Mouse (Mus musculus) heart, embryonic 15.5 days (tissue): ENCODE measurements around the gene Abtb1. TPM values are rescaled to one million over a fixed set of nuclear protein-coding genes. Genes with fewer than 3 reads are reported as not detected.

ENCODE experiments used
- ATAC-seq: fragments of 200-750 bp; cut with Nextera tagmentation; replicated peaks from 2 replicates; pipeline ENCODE4 v1.8.0; 2017; ENCODE audit warnings: low read depth, moderate TSS enrichment; ENCODE audit not compliant: insufficient number of reproducible peaks, insufficient read depth, low FRiP score
- H3K27ac ChIP-seq: fragments of 300-500 bp; sonication (generic); 2 replicates; pipeline ENCODE4 v1.5.1; 2015; ENCODE audit warnings: mild to moderate bottlenecking, inconsistent platforms
- H3K27me3 ChIP-seq: fragments of 300-500 bp; sonication (generic); 2 replicates; pipeline ENCODE4 v1.6.1; 2015; ENCODE audit warnings: inconsistent platforms
- H3K36me3 ChIP-seq: fragments of 300-500 bp; sonication (generic); 2 replicates; pipeline ENCODE4 v1.6.1; 2015; ENCODE audit warnings: mild to moderate bottlenecking, inconsistent platforms
- H3K4me1 ChIP-seq: fragments of 300-500 bp; sonication (generic); replicated peaks from 2 replicates; pipeline ENCODE4 v1.6.1; 2015; ENCODE audit warnings: inconsistent platforms
- H3K4me2 ChIP-seq: fragments of 300-500 bp; sonication (generic); 2 replicates; pipeline ENCODE4 v1.6.1; 2015; ENCODE audit warnings: inconsistent platforms, mild to moderate bottlenecking, moderate library complexity
- H3K4me3 ChIP-seq: fragments of 300-500 bp; sonication (generic); 2 replicates; pipeline ENCODE4 v1.5.1; 2015; ENCODE audit warnings: mild to moderate bottlenecking, inconsistent platforms
- H3K9ac ChIP-seq: fragments of 300-500 bp; sonication (generic); 2 replicates; pipeline ENCODE4 v1.6.1; 2015; ENCODE audit warnings: mild to moderate bottlenecking, inconsistent platforms
- H3K9me3 ChIP-seq: fragments of 300-500 bp; sonication (generic); replicated peaks from 2 replicates; pipeline ENCODE4 v1.6.1; 2016; ENCODE audit warnings: inconsistent platforms
- WGBS: fragments of 180-500 bp; shearing (Covaris S2); methylation state at CpG from one replicate; pipeline ENCODE4 v1.1.7; 2015; ENCODE audit warnings: mixed read lengths; 5-methylcytosine and 5-hydroxymethylcytosine counted together
- polyA plus RNA-seq: library from polyadenylated mRNA; unstranded; fragments of >200 nt; fragmentation: Nextera tagmentation; extraction: Ambion mirVana; gene quantifications from 2 replicates; pipeline ENCODE4 v1.2.1, GENCODE M21; 2015

Gene Abtb1
- polyA plus RNA-seq, 1 experiment from 2014 or later = 21.7 TPM

GRCm38 (mm10) chr6:88873965-88874867, 32.4 kb upstream of the Abtb1 start:
- Histone ChIP-seq H3K4me2 (peak overlapping the region; percentile 99), H3K9me3 (no peaks in the 10 kb centered on the region), H3K9ac (peak overlapping the region; percentile 83), H3K27ac (no peak overlapping the region), H3K27me3 (peaks cover 21% of the 10 kb centered on the region), H3K36me3 (no peaks in the 10 kb centered on the region), H3K4me3 (peak overlapping the region; percentile 83), H3K4me1 (peaks cover 18% of the 10 kb centered on the region)
- 4% methylated on average over 67 of the region's 74 CpGs for WGBS
- ATAC-seq = peak; percentile 44; the same call in 1 of the 2 replicates

- Histone ChIP-seq H3K27ac (no peak overlapping the region), H3K4me1 (peaks cover 18% of the 10 kb centered on the region), H3K9me3 (no peaks in the 10 kb centered on the region), H3K4me3 (no peak overlapping the region), H3K27me3 (peaks cover 21% of the 10 kb centered on the region), H3K9ac (no peak overlapping the region), H3K36me3 (no peaks in the 10 kb centered on the region), H3K4me2 (no peak overlapping the region)
- 36% methylated on average over 7 of the region's 7 CpGs for WGBS
- no peak for ATAC-seq
These were observed 31.0 kb upstream of the Abtb1 start for GRCm38 (mm10) chr6:88872811-88873210.

DNA sequence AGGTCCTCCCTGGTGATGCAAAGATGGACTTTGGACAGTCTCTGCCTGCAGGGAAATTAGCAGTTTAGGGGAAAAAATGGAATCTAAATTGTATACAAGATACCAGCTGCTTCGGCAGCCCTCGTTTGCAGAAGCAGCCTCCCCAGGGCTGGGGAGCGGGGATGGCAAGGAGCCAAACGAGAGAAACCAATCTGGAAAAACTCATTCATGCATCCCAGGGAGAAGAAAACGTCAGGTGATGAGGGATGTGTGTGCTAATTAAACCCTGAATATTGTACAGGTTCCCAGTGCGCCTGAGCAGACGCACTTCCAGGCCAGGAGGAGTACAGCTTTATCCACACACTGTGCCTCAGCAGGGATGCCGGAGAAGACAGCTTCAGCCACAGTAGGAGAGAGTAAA, 29.8 kb upstream of the Abtb1 start:
- H3K4me3 ChIP-seq = no peak overlapping the region
- no peak for ATAC-seq
- H3K9me3 ChIP-seq = no peaks in the 10 kb centered on the region
- no peak overlapping the region for H3K9ac ChIP-seq
- H3K4me1 ChIP-seq = peaks cover 18% of the 10 kb centered on the region
- no peak overlapping the region for H3K4me2 ChIP-seq
- H3K36me3 ChIP-seq = no peaks in the 10 kb centered on the region
- H3K27ac ChIP-seq = no peak overlapping the region
- 52% methylated on average over 8 of the region's 8 CpGs for WGBS
- H3K27me3 ChIP-seq = peaks cover 21% of the 10 kb centered on the region

DNA sequence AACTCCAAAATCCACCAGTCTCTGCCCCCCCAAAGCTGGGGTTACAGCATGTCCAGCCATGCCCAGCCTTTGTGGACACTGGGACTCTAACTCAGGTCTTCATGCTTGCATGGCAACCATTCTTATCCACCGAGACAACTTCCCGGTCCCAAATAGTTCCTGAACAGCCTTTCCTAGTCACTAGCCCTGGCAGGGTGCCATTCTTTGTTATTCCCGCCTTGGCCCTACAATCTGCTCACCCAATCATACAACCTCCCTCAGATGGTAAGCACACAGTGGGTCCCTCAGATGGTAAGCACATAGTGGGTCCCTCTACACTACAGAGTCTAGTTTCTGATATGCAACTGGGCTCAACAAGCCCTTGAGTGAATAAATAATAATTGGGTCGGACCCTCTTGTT, 28.8 kb upstream of the Abtb1 start:
- WGBS = 52% methylated on average over 4 of the region's 4 CpGs
- no peak overlapping the region for H3K4me2 ChIP-seq

DNA sequence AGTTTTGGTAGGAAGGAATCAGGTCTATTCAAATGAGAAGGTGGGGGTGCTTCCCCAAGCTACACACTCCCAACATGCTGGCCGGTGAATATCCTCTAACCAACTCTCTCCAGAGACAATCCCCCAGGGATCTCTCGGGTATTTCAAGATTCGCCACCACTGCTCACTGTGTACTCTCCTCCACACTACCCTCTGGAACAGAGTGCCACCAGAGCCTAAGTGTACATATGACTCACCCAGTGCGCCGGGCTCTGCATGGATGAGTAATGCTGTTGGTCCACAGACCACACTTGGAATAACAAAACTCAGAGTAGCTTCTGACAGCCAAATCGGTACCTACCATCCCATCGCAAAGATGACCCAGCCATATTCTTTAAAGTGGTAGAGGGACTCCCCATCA, 27.7 kb upstream of the Abtb1 start:
- peaks cover 12% of the 10 kb centered on the region for H3K4me1 ChIP-seq
- no peaks in the 10 kb centered on the region for H3K9me3 ChIP-seq
- peaks cover 8% of the 10 kb centered on the region for H3K27me3 ChIP-seq
- no peak for ATAC-seq
- H3K27ac ChIP-seq = no peak overlapping the region
- H3K9ac ChIP-seq = no peak overlapping the region
- no peaks in the 10 kb centered on the region for H3K36me3 ChIP-seq
- H3K4me2 ChIP-seq = no peak overlapping the region
- no peak overlapping the region for H3K4me3 ChIP-seq
- 75% methylated on average over 7 of the region's 7 CpGs for WGBS

More for the DNA sequence above, 28.8 kb upstream of the Abtb1 start:
- Histone ChIP-seq H3K4me3 (no peak overlapping the region), H3K27me3 (peaks cover 16% of the 10 kb centered on the region), H3K27ac (no peak overlapping the region), H3K9me3 (no peaks in the 10 kb centered on the region), H3K4me1 (peaks cover 18% of the 10 kb centered on the region), H3K36me3 (no peaks in the 10 kb centered on the region), H3K9ac (no peak overlapping the region)
- ATAC-seq = no peak

- WGBS = 83% methylated on average over 7 of the region's 7 CpGs
These were observed 23.9 kb upstream of the Abtb1 start for GRCm38 (mm10) chr6:88865704-88866103.

DNA sequence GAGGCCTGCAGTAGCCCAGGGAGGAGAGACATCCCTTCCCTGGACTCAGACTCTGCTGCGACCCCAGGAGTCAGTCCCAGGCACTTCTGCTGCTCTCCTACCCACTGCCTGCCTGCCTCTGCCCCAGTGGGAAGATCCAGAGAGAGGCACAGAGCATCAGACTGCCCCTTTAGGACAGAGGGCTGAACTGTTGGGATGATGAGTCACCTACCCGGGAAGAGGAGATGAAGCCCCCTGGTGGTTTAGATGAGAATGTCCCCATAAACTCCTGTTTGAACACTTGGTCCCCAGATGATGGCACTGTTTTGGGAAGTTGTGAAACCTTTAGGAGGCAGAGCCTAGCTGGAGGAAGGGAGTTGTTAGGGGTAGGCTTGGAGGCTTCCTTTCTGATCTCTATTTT, 19.1 kb upstream of the Abtb1 start:
- Histone ChIP-seq H3K27ac (no peak overlapping the region), H3K4me2 (no peak overlapping the region), H3K27me3 (no peaks in the 10 kb centered on the region), H3K36me3 (peaks cover 11% of the 10 kb centered on the region; the same call in 1 of the 2 replicates), H3K4me3 (no peak overlapping the region), H3K9me3 (no peaks in the 10 kb centered on the region), H3K4me1 (peaks cover 25% of the 10 kb centered on the region), H3K9ac (no peak overlapping the region)
- WGBS = 20% methylated on average over 2 of the region's 2 CpGs
- no peak for ATAC-seq

More at GRCm38 (mm10) chr6:88865704-88866103, 23.9 kb upstream of the Abtb1 start:
- no peaks in the 10 kb centered on the region for H3K4me1 ChIP-seq
- no peaks in the 10 kb centered on the region for H3K9me3 ChIP-seq
- no peak overlapping the region for H3K27ac ChIP-seq
- H3K9ac ChIP-seq = no peak overlapping the region
- ATAC-seq = no peak
- no peak overlapping the region for H3K4me2 ChIP-seq
- no peak overlapping the region for H3K4me3 ChIP-seq
- H3K27me3 ChIP-seq = no peaks in the 10 kb centered on the region
- H3K36me3 ChIP-seq = peaks cover 11% of the 10 kb centered on the region; the same call in 1 of the 2 replicates

- WGBS = 47% methylated on average over 7 of the region's 7 CpGs
- ATAC-seq = no peak
- peaks cover 11% of the 10 kb centered on the region; the same call in 1 of the 2 replicates for H3K36me3 ChIP-seq
- no peak overlapping the region for H3K9ac ChIP-seq
- H3K27me3 ChIP-seq = no peaks in the 10 kb centered on the region
- no peak overlapping the region for H3K4me3 ChIP-seq
- peaks cover 27% of the 10 kb centered on the region for H3K4me1 ChIP-seq
- peak overlapping the region; percentile 92 for H3K27ac ChIP-seq
- H3K9me3 ChIP-seq = no peaks in the 10 kb centered on the region
- no peak overlapping the region for H3K4me2 ChIP-seq
These were observed 16.6 kb upstream of the Abtb1 start for GRCm38 (mm10) chr6:88858341-88858740.

DNA sequence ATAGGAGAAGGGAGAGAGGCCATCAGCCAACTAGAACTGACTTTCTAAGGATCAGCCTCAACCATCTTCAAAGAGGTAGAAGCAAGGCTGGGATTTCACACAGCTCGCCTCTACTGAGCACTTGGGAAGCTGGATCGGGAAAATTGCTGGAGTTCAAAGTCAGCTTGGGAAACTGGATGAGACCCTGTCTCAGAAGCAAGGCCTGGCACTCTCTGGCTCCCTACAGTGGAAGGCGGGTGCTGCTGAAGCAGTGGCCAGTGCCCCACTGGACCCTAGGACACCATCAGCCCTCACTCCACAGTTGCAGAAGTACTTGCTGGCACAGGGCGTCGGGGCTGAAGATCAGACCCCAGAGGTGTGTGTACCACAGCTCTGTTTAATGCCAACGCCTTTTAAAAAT, 16.0 kb upstream of the Abtb1 start:
- H3K27me3 ChIP-seq = no peaks in the 10 kb centered on the region
- H3K36me3 ChIP-seq = peaks cover 8% of the 10 kb centered on the region; the same call in 1 of the 2 replicates
- H3K4me1 ChIP-seq = peaks cover 27% of the 10 kb centered on the region
- WGBS = 63% methylated on average over 6 of the region's 6 CpGs
- H3K4me2 ChIP-seq = peak overlapping the region; percentile 17
- H3K9ac ChIP-seq = peak overlapping the region; percentile 3
- H3K4me3 ChIP-seq = no peak overlapping the region
- peak overlapping the region; percentile 92 for H3K27ac ChIP-seq
- no peak for ATAC-seq
- no peaks in the 10 kb centered on the region for H3K9me3 ChIP-seq

DNA sequence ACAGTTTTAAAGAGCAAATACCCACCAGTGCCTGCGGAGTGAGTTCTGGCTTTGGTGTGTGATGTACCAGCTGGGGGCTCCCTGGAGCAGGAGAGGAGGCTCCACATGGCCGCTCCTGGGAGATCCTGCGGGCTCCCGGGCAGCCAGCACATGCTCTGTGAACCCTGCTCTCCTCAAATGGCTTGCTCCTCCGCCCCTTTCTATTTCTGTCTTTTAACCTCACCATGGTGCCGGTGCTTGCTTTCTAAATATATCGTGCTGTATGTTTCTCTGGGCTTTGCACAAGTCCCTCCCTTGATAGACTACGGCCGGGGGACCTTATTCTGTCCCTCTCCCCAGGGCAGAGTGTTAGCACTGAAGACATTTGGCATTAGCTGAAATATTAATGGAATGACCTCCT, 15.5 kb upstream of the Abtb1 start:
- H3K27ac ChIP-seq = peak overlapping the region; percentile 92
- H3K4me1 ChIP-seq = peaks cover 27% of the 10 kb centered on the region
- H3K27me3 ChIP-seq = no peaks in the 10 kb centered on the region
- H3K9me3 ChIP-seq = no peaks in the 10 kb centered on the region
- H3K9ac ChIP-seq = peak overlapping the region; percentile 3
- peaks cover 6% of the 10 kb centered on the region; the same call in 1 of the 2 replicates for H3K36me3 ChIP-seq
- 10% methylated on average over 9 of the region's 9 CpGs for WGBS
- ATAC-seq = peak; percentile 87
- H3K4me2 ChIP-seq = peak overlapping the region; percentile 17
- H3K4me3 ChIP-seq = no peak overlapping the region

DNA sequence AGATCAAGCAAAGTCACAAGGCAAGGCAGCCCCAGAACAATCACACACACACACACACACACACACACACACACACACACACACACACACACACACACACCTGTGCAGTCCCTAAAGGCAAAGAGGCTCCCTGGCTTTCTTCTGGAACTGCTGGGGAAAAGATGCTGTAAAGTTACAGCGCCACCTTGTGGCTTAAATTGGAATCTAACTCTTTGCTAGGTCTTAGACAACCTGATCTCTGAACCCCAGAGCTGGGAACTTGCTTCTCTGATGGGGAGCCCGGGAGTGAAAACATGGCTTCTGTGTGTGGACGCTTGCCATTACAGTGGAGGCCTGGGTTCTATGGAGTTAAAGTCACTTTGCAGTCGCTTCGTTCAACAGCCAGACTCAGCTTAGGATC, 13.9 kb upstream of the Abtb1 start:
- no peak overlapping the region for H3K27ac ChIP-seq
- no peak overlapping the region for H3K4me3 ChIP-seq
- ATAC-seq = no peak
- H3K4me2 ChIP-seq = no peak overlapping the region
- H3K9ac ChIP-seq = no peak overlapping the region
- 20% methylated on average over 5 of the region's 5 CpGs for WGBS
- H3K4me1 ChIP-seq = peaks cover 27% of the 10 kb centered on the region
- no peaks in the 10 kb centered on the region for H3K27me3 ChIP-seq
- H3K9me3 ChIP-seq = no peaks in the 10 kb centered on the region
- no peaks in the 10 kb centered on the region for H3K36me3 ChIP-seq

DNA sequence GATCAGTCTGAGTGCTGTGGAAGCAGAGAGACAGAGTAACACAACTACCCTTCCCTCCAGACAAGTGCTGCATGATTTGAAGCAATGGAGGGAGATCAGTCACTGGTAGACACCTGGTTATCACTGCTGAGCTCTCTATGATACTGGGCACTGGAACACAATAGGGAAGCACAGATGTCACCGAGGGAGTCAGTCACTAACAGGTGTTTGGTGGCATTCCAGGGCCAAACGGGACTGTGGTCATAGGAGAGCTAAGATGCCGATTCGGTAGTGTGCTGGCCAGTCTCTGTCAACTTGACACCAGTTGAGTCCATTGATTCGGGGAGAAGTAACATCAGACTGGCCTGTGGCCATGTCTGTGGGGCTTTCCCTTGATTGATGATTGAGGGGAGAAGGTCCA, 12.7 kb upstream of the Abtb1 start:
- WGBS = 71% methylated on average over 5 of the region's 5 CpGs
- Histone ChIP-seq H3K27ac (no peak overlapping the region), H3K4me3 (no peak overlapping the region), H3K4me1 (peaks cover 27% of the 10 kb centered on the region), H3K27me3 (no peaks in the 10 kb centered on the region), H3K9me3 (no peaks in the 10 kb centered on the region), H3K36me3 (no peaks in the 10 kb centered on the region), H3K9ac (no peak overlapping the region), H3K4me2 (no peak overlapping the region)
- no peak for ATAC-seq
